Mouse (Mus musculus) gastrocnemius, postnatal 14 days (tissue): ENCODE results near the gene Tex14. TPM values are rescaled to one million over a fixed set of nuclear protein-coding genes. Genes with fewer than 3 reads are reported as not detected.
"Not testable (repeated sequence)": the region's sequence is repeated elsewhere in the genome, so short reads cannot be mapped to it uniquely, and the experiment has no call there.

Source experiments
- DNase-seq: peaks from one replicate; pipeline ENCODE4 v3.0.0; 2021; ENCODE audit warnings: mixed read lengths
- intact Hi-C: fragments of 180-260 bp; cut with DNase I; formaldehyde crosslinking; loops from one replicate; pipeline ENCODE4 v1.15.1; 2025; ENCODE audit warnings: low total_unique reads
- long read RNA-seq, 2 experiments: library from polyadenylated mRNA; stranded (forward); transcript quantifications; one replicate each; pipeline ENCODE4 v2.0.0; 2021
- total RNA-seq, 2 experiments: library from RNA; stranded (reverse); gene quantifications; 2 replicates each; pipeline ENCODE4 v1.2.3; 2021

Tex14 gene
- total RNA-seq: under 1 TPM; 0.53 to 0.59 TPM
- long read RNA-seq, experiment 1: 0 reads
- long read RNA-seq, experiment 2: 0 reads

GRCm38 (mm10) chr11:87404876-87405275 is at the start of gene Tex14, which contains the start of gene Rad51c:
Tex14 (plus strand) TSS chr11:87405065.
Rad51c (minus strand) TSS chr11:87404954.
- DNase-seq: peak; percentile 9
- intact Hi-C loops: loop anchor here (10.0 kb wide), 1 partner anchor 190 kb away; no protein-coding TSS in a partner anchor

GRCm38 (mm10) chr11:87357317-87358300 is 47.3 kb upstream of the Tex14 start:
- intact Hi-C loops: no loop called here
- no peak for DNase-seq

- DNase-seq: peak; percentile 51
- intact Hi-C loops: no loop called here
These were observed 46.3 kb upstream of the Tex14 start, which contains the start of gene Ppm1e for GRCm38 (mm10) chr11:87358331-87359261. Ppm1e (minus strand) TSS chr11:87359023.

- no peak for DNase-seq
- intact Hi-C loops: no loop called here
These were observed 45.6 kb upstream of the Tex14 start for GRCm38 (mm10) chr11:87359262-87359612.

GRCm38 (mm10) chr11:87365120-87365519 is 39.7 kb upstream of the Tex14 start:
- intact Hi-C loops: no loop called here

GRCm38 (mm10) chr11:87367061-87367460 is 37.8 kb upstream of the Tex14 start:
- no peak for DNase-seq
- intact Hi-C loops: no loop called here

More at GRCm38 (mm10) chr11:87365120-87365519, 39.7 kb upstream of the Tex14 start:
- DNase-seq: no peak

- DNase-seq: no peak
- intact Hi-C loops: no loop called here
These were observed 36.8 kb upstream of the Tex14 start for GRCm38 (mm10) chr11:87367865-87368580.

GRCm38 (mm10) chr11:87384551-87384950 is 20.3 kb upstream of the Tex14 start:
- intact Hi-C loops: no loop called here
- DNase-seq: no peak

GRCm38 (mm10) chr11:87385676-87386075 is 19.2 kb upstream of the Tex14 start:
- intact Hi-C loops: no loop called here
- no peak for DNase-seq

- intact Hi-C loops: no loop called here
- DNase-seq: no peak
These were observed 11.0 kb upstream of the Tex14 start for GRCm38 (mm10) chr11:87393855-87394254.

- no peak for DNase-seq
- intact Hi-C loops: no loop called here
These were observed 6.5 kb upstream of the Tex14 start for GRCm38 (mm10) chr11:87398402-87398801.

- DNase-seq: peak; percentile 93
- intact Hi-C loops: loop anchor here (10.0 kb wide), 1 partner anchor 189 kb away; no protein-coding TSS in a partner anchor
These were observed 583 bp upstream of the Tex14 start for GRCm38 (mm10) chr11:87404111-87404853.

- intact Hi-C loops: not testable (repeated sequence)
These were observed 8.5 kb downstream of the Tex14 start for GRCm38 (mm10) chr11:87413412-87413811.

GRCm38 (mm10) chr11:87416120-87416519 is 11.3 kb downstream of the Tex14 start:
- intact Hi-C loops: no loop called here

More at GRCm38 (mm10) chr11:87413412-87413811, 8.5 kb downstream of the Tex14 start:
- DNase-seq: not testable (repeated sequence)

GRCm38 (mm10) chr11:87420861-87421260 is 16.0 kb downstream of the Tex14 start:
- no peak for DNase-seq

More at GRCm38 (mm10) chr11:87416120-87416519, 11.3 kb downstream of the Tex14 start:
- DNase-seq: no peak

GRCm38 (mm10) chr11:87421760-87422201 is 16.9 kb downstream of the Tex14 start:
- intact Hi-C loops: no loop called here
- peak; percentile 16 for DNase-seq

More at GRCm38 (mm10) chr11:87420861-87421260, 16.0 kb downstream of the Tex14 start:
- intact Hi-C loops: no loop called here

GRCm38 (mm10) chr11:87422511-87423340 is 17.9 kb downstream of the Tex14 start:
- peak; percentile 72 for DNase-seq
- intact Hi-C loops: no loop called here
